Mouse (Mus musculus) G1E (cell line): ENCODE data around the gene Map3k20.

Experiments
- CTCF ChIP-seq: IDR thresholded peaks from 2 replicates; pipeline ENCODE4 v1.5.1; 2012; ENCODE audit warnings: low read depth, low read length, inconsistent platforms, mixed read lengths
- POLR2AphosphoS5 ChIP-seq: IDR thresholded peaks from 2 replicates; pipeline ENCODE4 v1.6.1; 2012; ENCODE audit warnings: low read depth, low read length, inconsistent platforms; ENCODE audit not compliant: insufficient replicate concordance

- TF ChIP-seq CTCF: no peak
- no peak for TF ChIP-seq POLR2AphosphoS5
Measured at GRCm38 (mm10) chr2:72453563-72453962, 168.1 kb downstream of the Map3k20 start.
